Mouse (Mus musculus) brain, embryonic 14.5 days (tissue): ENCODE measurements at regions not wholly inside any gene's neighbourhood (a gene's known extent, or its start where the extent isn't known, plus 50 kb on each side); places are given as distances from the start of the nearest gene placed in this dataset.

Experiments used
- CTCF ChIP-seq: fragments of 200-500 bp; IDR thresholded peaks from 2 replicates; pipeline ENCODE4 v1.5.1; 2012; ENCODE audit warnings: inconsistent platforms, mild to moderate bottlenecking, moderate library complexity, borderline replicate concordance; ENCODE audit not compliant: insufficient read depth, insufficient read length; ENCODE audit errors: extremely low read depth
- POLR2A ChIP-seq: fragments of 200-500 bp; IDR thresholded peaks from 2 replicates; pipeline ENCODE4 v1.6.1; 2012; ENCODE audit warnings: mild to moderate bottlenecking, inconsistent platforms, borderline replicate concordance; ENCODE audit not compliant: poor library complexity, insufficient read depth, insufficient read length, severe bottlenecking; ENCODE audit errors: extremely low read depth

- no peak for TF ChIP-seq CTCF
- no peak for TF ChIP-seq POLR2A
These were observed 53.5 kb downstream of the Phlda1 start for GRCm38 (mm10) chr10:111559341-111560246.
